Mouse (Mus musculus) spleen, postnatal 4 days (tissue): ENCODE measurements around the gene 4930402H24Rik.

Experiments used
- DNase-seq, 2 experiments: peaks; one replicate each; pipeline ENCODE4 v3.0.0; 2022; ENCODE audit warnings: low spot score in 2 of 2

4930402H24Rik gene

DNA sequence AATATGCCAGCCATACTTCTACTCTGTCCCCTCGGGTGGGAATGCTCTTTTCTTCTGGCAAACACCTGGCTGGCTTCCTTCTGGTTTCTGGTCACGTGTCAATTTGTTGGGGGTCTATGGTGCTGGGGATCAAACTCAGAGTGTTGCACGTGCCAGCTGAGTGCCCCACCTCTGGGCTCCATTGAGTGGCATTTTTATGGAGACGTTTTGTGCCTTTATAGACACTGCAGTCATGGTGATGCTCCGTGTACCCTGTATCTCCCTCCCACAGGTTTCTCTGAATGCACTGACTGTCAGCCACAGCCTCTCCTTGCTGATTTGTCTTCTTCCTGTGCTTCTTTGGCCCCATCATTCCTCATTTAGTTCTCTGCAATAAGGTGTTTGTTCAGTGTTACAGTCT, 174.4 kb downstream of the 4930402H24Rik start:
- no peak for DNase-seq

DNA sequence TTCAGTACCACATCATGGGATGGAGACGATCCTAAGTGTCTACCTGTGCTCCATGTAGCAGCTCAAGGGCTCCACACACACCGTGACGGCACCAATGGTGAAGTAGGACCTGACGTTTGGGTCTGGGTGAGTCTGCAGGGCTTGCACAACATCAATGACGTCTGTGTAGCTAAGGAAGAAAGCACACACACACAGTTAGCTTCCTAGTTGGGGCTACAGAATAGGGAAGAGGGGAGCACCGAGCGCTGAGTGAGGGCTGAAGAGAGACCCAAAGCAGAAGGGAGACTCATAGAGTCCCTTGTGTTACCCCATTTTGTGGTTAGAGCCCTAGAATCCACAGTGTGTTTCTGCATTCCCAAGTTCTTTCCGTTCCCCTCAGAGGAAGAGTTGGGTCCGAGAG, 175.5 kb downstream of the 4930402H24Rik start:
- no peak for DNase-seq

DNA sequence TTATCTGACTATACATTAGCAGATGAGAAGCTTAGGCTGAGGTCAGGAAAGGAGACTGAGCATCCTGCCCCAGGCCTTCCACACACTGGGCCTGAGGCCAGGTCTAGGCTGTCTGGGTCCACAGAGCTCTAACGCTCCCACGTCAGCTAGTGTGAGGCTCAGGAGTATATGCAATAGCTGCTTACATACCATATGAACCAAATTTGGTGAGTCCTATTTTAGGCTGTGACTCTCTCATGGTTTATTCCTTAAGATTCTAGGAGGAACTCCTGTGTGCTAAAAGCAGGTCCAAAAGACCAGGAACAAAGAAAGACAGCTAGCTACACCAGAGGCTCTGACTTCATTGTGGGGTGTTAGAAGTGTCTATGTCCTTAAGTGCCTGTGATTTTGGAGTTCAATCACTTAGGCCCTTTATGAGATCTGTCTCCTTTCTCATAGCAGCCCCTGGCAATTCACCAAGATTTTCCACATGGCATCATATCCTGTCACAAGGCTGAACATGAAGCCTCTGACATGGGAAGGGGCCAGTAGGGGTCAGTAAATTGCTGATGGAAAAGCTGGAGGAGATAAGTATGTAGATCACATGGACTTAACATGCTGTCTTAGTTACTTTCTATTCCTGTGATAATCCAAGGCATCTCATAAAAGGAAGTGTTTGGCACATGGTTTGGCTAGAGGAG, 177.2 kb downstream of the 4930402H24Rik start:
- no peak for DNase-seq

DNA sequence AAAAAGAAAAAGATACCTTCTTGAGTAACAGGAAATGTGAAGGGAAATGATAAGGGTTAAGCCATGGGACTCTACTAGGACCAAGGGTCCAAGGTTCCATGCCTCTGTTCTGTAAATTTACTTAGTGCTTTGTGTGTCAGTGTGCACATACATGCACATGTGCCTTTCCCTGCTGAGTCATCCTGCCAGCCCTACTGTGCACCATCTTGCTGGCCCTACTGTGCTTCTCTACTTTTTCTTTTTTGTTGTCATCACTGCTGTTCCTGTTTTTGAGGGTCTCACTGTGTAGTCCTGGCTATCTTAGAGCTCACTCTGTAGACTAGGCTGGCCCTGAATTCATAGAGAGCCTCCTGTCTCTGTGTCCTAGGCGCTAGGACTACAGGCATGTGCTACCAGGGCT, 178.5 kb downstream of the 4930402H24Rik start:
- DNase-seq, result no peak

DNA sequence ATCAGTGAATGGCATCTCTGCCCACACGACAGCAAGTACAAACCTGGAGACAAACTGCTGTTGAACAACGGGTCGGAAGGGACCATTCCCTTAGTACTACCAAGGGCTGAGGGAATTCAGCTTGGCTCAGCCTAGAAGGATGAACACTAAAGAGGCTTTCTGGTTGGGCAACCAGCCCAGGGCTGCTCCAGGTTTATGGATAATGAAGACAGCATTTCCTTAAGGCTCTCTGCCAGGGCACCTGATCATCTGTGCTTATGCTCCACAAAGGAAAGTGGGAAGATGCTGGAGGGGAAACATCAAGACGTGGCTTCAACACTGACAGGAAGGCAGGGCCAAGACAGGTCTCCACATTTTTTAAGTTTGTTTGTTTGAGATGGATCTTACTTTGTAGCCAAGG, 181.8 kb downstream of the 4930402H24Rik start:
- no peak for DNase-seq

DNA sequence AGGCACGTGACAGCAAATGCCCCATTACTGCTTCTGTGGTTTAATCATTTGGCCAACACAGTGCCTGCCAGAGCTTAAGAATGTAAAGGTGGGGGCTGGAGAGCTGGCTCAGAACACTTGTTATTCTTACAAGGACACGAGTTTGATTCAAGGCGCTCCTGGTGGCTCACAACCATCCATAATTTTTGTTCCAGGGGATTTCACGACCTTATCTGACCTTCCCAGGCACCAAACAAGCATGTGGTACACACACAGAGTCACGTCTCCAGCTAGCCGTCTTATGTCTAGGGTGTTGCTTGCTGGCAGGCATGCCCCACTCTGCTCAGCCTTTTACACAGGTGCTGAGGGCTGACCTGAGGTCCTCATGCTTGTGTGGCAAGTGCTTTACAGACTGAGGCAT, 188.3 kb downstream of the 4930402H24Rik start:
- no peak for DNase-seq

DNA sequence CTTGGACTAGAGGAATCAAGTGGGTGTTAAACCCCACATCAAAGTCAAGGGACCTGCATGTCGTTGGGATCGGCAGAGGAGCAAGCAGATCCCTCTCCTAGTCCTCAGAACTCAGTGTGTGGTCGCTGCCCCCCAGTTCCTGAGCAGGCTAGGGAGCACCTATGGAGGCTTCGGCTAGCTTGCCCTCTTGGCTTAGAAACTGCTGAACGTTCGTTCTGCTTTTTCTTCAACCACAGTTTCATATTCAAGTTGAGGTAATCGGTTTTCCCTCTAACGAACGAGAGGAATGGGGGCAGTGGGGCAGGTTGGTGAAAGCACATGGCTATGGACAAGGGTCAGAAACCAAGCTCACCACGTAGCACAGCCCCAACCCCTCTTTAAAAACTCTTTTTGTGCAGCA, 199.1 kb downstream of the 4930402H24Rik start:
- no peak for DNase-seq

DNA sequence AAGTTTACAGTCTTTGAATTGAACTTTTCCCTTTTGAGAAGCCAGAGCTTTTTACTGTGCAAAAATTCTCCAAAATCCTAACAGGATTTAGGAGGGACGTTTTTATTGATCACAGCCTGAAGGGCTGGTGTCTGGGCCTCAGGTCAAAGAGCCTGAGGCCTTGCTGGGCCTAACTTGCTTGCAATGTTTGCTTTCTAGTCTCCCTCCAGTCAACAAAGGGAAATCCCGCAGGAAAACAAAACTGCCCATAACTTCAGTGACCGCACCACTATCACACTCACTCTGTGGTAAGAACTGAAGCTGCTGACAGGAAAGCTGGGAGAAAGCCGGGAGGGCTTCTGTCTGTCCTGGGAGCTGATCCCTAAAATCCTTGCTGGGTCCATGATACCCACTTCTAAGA, 199.6 kb downstream of the 4930402H24Rik start:
- no peak for DNase-seq

DNA sequence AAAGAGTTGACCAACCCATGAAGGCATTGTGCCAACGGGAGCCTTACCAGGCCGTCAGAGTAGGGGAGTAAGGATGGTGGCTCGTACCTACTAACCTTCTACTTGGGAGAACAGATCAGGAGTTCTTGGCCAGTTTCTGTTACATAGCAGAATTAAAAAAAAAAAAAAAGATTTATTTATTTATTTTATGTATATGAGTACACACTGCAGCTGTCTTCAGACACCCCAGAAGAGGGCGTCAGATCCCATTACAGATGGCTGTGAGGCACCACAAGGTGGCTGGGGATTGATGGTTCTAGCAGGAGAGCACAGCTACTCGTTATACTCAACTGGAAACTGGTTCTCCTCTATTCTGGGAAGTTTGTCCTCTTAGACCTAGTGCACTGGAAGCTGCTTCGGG, 201.0 kb downstream of the 4930402H24Rik start:
- no peak for DNase-seq

DNA sequence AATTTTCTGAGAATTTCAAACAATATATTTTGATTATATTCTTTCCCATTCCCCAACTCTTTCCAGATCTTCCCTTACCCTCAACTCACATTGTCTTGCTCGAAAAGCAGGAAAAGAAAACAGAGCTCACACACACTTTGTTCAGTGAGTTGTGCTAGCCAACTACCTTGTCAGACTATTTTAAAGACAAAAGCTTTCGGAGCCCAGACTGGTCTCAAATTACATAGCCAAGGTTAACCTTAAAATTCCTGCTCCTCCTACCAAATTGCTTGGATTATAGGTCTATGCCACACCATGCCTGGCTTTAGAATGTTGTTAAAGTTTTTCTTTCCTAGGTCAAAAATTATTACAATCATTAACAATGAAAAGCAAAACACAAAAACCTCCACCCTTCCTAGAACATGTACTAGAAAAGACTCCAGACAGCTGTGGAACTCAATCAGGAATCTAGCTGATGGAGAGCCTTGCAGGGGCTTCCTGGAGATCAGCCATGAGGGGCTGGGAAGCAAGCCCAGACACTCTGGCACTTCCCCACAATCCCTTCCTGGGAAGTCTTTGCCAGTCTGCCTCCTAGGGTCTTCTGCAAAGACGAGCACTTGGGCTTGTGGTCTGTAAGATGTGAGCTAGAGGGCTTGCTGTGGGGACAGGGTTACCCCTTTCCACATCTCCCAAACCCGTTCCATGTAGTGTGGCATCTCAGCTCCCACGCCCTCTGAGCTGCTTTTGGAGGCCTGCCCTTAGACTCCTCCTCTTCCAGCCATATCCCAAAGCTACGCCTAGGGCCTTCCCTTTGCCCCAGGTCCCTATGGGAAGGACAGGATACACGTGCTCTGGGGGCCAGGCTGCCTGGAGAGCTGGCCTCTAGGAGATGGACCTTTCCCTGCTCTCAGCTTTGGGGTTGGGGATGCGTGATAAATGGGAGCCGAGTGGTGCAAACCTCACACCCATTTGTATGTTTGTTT, 201.9 kb downstream of the 4930402H24Rik start:
- DNase-seq, result no peak

DNA sequence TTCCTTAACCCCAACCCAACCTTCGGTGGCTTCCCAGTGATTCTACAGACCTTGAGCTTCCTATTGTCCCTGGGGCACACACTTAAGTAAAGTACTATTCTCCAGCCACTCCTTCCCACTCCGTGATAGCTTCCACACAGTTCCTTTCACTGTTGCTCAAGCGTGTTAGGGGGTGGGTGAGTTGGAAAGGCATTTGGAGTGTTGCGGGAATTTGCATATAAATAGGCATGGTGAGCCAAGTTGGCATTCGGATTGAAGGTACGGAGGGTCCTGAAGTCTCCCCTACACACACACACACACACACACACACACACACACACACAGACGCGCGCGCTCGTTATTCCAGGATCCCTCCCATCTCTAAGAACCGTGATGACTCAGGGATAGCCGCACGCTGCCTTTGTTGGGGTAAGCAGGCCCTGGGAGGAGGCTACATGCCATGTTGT, 208.4 kb downstream of the 4930402H24Rik start:
- no peak for DNase-seq

DNA sequence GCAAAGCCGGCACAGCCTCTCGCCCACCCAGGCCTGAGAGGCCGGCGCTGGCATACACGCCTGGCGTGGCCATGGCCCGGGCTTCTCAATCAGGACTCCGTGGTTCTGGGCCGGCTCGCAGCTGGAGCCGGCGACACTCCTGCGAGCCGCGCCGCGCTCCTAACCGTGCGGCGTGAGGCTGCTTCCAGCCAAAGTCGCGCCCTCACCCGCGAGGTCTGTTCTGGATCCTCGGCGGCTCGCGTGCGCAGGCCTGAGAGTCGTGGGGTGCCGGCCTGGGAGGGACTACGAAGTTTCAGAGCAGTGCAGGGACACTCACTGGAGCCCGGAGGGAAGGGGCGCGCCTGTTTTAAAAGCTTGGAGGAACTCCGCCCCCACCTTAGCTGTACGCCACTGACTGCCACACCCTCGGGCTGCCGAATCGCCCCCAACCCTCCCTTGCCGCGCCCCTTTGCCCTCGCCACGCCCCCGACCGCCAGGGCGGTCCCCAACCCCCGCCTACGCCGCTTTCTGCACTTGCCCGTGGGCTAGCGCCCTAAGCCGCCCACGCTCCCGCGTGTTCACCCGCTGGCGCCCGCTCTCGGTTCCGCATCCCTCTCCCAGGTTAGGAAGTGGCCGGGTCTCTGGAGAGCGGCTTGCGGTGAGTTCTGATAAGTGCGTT, 208.9 kb downstream of the 4930402H24Rik start, which contains the start of gene Slc4a11:
Gene Slc4a11, minus strand, starts transcription at position 367 of the 658 bp plus-strand sequence.
- DNase-seq, result peak; percentile 54 to 73

DNA sequence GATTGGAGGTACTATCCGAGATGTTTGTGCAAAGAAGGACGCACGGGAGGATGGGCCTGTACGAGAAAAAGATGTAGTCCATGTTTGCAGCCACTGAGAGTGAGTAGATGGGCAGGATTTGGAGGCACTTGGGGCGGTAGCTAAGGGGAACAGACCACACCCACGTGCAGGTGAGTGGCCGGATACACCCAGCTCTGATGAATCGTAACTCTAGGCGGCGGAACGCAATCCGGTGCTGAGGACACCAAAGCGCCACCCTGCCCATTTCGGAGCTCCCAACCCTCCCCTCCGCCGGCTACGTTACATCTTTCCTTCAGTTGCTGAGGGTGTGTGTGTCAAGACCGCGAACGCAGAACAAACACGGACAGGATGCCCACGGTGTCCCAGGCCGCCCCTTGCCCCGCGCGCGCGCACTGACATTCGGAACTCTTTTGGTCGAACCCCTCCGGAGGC, 209.5 kb downstream of the 4930402H24Rik start:
- DNase-seq, result no peak

DNA sequence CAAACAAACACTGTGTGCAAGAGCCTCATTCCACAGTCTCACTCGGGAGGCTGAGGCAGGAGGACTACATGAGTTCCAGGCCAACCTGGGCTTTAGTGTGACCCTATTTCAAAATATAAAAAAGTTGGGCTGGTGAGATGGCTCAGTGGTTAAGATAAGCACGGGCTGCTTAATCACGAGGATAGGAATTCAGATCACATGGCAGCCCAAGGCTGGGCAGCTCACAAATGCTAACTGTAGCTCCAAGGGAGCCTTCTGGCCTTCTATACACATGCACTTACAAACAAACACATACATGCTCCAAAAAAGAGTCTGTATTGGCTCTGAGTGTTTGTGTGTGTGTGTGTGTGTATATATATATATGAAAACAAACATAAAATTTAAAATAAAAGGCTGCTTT, 212.6 kb downstream of the 4930402H24Rik start:
- no peak for DNase-seq

DNA sequence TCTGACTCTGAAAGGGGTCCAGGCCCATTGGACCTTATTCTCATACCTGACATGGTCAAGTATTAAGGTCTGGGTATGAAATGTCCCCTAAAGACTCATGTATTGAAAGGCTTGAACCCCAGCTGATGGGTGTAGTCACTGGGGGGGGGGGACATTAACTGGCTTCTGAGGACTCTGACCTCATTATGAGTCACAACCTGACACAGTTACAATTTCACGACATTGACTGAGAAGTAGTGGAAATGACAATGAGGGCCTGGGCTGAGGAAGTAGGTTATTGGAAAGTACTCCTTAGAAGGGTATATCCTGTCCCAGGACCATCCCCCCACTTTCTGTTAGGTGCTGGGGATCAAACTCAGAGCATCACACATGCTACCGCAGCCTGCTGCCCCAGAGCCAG, 217.2 kb downstream of the 4930402H24Rik start:
- no peak for DNase-seq

DNA sequence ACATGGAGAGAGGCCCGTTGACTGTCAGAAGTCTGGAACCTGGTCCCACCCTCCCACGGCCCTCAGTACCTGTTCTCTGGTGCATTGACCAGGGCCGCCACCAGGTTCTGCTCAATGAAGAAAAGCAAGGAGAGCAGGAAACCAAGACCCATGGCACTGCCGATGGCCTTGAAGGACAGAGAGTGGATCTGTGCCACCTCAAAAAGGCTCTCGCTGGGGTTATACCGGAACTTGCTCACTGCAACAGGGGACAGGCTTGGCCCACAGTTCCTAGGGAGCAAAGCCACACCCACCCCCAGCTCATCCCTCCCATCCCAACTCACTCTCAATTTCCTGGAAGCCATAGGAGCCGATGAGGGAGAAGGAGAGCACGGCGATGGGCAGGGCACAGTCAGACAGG, 220.8 kb downstream of the 4930402H24Rik start:
- no peak for DNase-seq

DNA sequence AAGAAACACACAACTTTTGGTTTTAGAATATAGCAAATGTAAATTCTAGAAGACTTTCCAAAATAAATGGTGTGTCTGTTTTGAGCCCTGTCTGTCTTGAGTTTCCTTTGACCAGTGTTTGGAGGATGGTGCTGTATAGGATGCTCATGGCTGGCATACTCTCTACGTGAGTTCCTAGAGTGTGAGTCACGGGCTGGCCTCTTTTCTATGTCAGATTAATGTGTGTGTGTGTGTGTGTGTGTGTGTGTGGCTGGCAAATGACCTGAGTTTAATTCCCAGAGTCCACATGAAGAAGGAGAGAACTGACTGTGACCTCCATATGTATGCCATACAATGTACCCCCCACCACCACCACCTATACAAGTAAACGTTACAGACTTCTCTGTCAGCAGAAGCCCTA, 224.7 kb downstream of the 4930402H24Rik start:
- DNase-seq, result no peak

DNA sequence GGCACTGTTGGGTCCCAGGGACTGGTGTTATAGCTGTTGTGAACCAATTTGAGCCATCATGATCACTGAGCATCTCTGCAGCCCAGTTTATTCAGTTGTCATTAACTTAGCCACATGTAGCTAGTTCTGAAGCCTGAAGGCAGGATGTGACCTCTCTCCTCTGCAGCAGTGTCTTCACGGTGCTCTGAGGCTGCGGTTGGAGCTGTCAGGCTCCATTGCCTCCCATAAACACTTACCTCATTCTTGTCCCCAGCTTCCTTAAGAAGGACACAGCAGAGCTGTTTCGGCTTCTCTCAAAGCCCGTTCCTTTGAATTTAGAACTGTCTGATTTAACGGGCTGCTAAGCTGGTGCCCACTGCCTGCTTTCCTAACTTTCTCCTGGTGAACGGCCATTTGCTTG, 226.3 kb downstream of the 4930402H24Rik start:
- no peak for DNase-seq

DNA sequence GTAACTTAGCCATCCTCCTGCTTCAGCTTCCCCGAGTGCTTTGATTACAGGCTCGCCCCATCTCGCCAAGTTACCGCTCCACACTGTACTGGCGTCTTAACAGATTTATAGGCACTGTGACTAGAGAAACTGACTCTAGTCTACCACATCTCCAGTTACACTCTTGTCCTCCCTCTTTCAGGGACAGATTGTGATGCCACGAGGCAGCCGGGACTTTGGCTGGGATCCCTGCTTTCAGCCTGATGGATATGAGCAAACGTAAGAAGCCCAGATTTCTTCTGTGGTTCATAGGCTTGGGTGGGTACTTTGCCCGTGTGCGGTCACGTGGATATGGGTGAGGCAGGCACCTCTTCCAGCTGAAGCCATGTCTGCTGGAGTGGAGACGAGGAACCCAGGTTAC, 227.1 kb downstream of the 4930402H24Rik start:
- no peak for DNase-seq

DNA sequence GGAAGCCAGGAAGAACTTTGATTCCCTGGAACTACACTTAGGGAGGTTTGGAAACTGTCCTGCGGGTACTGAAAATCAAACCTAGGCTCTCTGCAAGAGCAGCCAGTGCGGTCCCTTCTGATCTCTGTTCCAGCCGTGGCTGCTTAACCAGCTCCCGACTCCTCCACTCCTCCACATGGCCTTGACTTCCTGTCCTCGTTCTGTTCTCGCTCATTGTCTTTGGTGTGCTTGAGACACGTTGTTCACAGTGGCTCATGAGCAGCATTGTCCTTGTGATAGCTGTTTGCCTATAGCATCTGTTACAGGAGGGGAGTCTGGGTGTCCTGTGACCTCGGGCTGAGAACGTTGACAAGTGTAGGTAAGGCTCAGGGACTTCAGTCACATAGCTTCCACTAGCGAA, 229.0 kb downstream of the 4930402H24Rik start:
- no peak for DNase-seq

DNA sequence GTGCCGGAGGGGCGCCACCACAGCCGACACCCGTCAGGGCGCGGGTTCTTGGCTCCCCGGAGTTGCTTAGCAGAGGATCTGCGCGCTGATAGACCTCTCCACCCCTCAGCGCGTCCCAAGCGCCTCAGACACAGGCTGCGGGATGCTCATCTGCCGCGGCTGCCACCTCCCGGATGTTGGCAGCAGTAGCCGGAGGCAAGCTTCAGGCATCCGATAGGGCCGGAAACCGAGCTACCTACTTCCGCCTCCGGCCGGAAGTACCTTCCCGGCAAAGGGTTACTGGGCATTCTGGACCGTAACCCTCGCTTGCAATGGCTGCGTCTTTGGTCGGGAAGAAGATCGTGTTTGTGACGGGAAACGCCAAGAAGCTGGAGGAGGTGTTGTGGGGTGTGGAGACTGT, 238.6 kb downstream of the 4930402H24Rik start, which contains the start of gene Itpa:
Gene Itpa, plus strand, starts transcription at position 52 of the 400 bp plus-strand sequence.
- peak; percentile 87 to 90 for DNase-seq

DNA sequence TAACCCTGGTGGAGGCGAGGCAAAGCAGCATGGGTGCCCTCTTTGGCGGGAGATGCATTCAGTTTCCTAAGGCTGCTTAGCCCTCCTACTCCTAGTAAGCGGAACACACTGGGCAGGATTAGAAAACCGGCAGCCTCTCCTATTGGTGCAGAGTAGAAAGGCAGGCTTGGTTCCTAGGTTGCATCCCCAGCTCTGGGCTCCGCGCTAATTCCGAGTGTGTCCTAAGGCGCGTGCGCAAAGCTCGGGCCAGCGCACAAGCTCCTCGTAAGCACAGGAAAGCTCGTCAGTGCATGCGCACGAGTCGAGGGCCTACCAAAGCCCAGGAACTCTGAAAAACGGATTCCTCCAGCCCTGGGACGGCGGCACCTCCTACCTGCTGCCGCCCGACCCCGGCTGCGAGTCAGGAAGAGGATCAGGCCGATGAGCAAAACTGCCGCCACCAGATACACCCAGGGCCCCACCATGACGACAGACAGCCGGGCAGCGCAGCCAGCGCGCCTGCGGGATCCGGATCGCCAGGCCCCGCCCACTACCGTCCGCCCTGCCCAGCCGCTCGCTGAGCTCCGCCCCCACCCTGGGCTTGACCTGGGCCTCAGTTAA, 242.0 kb downstream of the 4930402H24Rik start, which contains the start of gene Ddrgk1:
Gene Ddrgk1, minus strand, starts transcription at position 558 of the 600 bp plus-strand sequence.
- DNase-seq, result peak; percentile 94 to 96
